Mouse (Mus musculus): ENCODE data around the gene Hfe2.
"Not testable (repeated sequence)": the region's sequence is repeated elsewhere in the genome, so short reads cannot be mapped to it uniquely, and the experiment has no call there.

The Hfe2 gene

DNA sequence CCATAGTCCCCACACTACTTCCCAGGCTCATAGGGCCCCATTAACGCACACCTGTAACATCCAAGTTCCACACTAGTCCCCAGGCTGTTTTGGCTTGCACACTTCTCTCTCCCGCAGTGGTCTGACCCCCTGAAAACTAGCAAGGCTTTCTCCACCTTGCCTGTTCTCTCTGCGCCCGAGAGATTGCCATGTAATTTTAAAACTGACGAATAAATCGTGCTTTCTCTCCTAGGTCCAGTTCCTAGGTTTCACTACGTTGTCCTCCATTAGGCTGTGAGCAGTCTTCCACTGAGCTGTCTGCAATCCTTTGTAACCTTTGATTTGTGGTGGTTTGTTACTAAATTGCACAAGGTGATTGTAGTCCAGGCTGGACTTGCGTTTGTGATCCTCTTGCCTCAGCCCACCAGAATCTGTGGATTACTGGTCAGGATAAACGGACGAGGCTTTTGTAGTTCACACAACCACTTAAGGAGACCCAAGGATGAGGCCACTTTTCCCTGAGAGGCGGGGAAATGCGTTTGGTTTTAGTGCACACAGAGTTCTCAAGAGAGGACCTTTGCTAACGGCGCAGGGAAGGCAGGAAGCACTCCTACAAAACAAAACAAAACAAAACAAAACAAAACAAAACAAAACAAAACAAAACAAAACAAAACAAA is 28.2 kb upstream of the Hfe2 start:
- DNase-seq, result not testable (repeated sequence)

DNA sequence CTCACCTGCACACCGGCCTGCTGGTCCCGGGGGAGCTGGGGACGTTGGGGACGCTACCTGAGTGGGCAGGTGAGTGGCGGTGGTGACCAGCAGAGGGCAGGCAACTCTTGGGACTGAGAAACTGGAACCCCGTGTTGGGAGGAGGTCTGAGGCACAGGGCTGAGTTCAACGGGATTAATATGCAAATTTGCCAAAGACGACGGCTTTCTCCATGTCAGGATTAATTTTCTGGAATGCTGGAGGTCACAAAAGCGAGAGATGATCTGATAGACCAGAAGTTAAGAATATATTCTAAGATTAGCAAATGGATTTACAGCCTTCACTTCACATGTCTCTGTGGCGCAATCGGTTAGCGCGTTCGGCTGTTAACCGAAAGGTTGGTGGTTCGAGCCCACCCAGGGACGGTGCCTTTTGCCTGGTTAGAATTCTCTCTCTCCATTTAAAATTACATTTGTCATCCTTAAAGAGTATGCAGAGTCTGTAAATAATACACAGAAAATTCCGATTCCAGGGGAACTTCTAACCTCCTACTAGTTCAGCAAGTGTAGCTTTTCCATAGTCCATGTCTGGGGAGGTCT is 27.4 kb upstream of the Hfe2 start:
- peak; percentile 82 to 84 for DNase-seq

DNA sequence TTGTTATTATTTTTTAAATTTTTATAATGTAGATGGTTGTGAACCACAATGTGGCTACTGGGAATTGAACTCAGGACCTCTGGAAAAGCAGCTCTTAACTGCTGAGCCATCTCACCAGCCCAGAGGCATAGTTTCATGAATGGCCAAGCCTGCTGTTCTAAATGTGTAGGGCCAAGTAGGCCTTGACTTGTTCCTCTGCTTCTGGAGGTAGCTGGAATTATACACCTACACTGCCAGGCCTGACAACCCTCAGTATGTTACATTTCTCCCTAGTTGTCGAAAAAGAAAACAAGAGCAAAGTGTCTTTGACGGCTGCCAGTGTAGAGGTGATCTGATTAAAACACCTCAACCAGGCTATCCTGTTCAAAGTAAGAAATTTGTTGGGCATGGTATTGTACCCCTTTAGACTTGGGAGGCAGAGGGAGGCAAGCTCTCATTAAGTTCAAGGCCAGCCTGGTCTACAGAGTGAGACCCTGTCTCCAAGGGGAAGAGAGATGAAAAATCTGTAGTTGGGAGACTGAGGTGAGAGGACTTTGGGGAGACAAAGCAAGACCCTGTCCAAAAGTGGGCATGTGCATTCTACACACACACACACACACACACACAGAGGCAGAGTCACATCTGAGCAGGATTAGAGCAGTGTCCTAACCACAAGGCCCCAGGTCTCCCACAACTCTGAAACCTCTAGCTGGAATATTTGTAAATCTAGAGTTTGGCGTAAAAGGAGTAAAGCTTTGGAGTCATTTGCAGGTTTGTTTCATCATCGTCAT is 26.3 kb upstream of the Hfe2 start:
- no peak for DNase-seq

DNA sequence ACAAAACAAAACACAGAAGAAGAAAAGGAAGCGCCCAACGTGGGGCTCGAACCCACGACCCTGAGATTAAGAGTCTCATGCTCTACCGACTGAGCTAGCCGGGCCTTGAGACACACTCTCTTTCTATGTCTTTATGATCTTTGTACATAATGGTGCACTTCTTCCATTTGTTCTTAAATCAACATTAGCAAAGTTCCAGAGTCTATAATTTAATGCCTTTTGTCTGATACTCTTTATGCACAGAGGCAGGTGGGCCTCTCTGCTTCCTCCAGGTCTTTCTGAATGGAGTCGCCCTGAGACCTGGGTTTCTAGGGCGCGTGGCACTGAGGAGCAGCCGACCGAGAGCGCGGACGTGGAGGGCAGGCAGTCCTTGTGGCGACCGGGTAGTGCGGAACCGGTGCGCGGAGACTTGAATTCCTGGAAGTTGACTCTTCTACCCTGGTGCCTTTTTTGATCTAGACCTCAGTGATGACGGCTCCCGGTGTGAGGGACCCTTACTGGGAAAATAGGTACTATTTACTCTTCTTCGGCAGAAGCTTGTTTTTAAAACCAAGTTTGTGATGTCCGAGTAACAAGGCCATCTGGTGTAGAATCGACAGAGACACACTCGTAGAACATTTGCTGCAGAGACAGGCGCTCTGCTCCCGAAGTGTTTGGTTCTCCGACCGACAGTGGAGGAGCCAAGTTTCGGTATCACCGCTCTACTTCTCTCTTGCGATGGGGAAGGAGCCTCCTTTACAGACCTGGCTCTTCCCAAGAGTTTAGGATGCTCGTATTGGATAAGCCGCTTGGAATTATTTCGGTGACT is 25.3 kb upstream of the Hfe2 start:
- DNase-seq, result peak; percentile 77 to 79

DNA sequence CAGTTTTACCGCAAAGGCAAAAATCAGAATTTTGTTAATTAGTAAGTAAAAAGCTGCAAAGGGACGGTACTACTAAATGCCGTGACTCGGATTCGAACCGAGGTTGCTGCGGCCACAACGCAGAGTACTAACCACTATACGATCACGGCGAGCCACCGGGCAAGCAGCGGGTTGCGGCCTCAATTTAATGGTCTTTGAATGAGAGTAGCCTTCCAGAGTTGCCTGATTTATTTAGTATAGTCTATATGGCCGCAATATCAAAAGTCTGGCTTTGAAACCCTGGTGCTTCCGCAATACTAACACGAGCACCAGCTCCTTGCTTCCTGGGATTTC is 24.7 kb upstream of the Hfe2 start:
- peak; percentile 88 to 89 for DNase-seq

DNA sequence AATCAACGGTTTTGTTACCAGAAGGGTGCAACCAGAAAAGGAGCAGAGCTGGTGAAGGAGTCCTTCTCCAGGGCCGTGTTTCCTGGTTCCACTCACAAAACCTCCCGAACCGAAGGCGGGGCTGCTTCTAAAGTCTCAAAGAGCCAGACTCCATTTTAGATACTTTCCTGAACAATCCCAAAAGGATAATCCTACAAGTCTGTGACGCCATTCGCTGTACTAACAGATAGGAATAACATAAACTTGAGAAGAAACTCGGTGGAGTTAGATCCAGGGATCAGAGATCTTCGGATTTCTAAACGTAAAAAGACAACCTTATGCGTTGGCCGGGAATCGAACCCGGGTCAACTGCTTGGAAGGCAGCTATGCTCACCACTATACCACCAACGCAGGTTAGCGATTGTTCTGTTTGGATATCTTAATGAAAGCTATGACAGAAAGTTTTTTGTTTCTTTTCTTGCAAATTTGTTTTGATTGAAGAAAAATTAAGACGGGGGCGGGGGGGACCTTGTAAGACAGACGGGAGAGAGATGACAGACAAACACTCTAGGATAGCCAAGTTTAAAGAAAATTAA is 24.2 kb upstream of the Hfe2 start:
- DNase-seq, result peak; percentile 84 to 87

DNA sequence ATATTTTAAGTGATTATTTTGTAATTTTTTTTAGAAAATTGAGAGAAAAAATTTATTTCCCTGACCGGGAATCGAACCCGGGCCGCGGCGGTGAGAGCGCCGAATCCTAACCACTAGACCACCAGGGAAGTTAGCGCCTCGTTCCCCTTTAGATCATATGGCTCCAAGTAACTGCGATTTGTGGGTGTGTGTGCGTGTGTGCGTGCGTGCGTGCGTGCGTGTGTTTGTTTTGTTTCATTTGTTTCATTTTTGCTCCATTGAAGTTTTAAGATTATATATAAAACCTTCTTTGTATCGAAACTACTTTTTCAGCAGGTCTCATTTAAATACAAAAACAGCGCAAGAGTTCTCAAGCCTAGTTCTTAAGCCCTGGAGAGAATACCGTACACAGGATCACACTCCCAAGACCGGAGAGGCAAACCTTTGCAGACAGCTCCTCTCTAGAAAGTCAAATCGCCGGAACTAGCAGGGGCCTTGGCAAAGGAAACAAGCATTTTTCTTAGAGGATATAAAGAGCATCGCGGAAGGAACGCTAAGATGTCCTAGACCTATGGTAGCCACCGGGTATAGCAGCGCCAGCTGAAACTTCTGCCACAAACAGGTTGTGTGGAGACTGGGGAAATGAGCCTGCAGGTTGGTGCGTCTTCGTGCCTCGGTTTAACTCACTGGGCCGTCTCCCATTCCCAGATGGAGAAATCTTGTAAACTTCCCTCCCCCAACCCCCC is 23.4 kb upstream of the Hfe2 start:
- DNase-seq, result peak; percentile 78 to 81

DNA sequence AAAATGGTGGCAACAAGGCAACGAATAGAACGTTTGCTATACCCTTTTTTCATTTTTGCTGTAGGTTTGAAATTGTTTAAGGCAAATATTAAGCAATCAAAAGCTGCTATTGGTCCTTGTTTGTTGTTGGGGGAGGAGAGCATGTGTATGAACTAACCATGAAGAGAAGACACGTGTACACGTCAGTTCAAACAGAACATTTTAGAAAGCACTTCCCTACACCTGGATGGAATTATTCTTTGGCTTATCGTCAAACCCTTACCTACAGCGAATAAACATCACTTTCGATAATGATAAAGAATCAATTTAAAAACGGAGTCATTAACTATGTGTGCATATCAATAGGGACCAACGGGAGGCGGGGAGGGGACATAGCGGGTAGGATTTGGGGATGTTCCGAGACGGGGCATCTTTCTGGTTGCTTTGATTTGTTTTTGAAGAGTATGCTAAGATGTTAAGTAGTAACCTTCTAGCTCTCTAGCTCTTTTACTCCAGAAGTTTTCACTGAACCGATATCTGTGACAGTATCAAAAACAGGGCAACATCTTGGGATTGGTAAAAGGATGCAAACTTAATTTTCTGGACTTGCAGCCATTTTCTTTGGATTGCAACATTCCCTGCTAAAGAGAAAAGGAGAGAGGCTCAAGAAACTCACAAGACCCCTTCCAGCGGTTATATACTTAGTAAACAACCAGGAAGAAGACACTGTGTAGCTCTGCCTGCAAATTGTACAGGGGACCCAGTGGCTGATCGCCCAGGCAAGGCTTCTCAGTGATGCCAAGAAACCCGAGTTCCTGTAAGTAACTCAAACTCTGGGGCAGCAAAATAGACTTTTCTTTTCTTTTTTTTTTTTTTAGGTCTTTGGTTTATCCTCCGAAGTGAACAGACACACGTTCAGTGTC is 22.5 kb upstream of the Hfe2 start:
- no peak for DNase-seq

DNA sequence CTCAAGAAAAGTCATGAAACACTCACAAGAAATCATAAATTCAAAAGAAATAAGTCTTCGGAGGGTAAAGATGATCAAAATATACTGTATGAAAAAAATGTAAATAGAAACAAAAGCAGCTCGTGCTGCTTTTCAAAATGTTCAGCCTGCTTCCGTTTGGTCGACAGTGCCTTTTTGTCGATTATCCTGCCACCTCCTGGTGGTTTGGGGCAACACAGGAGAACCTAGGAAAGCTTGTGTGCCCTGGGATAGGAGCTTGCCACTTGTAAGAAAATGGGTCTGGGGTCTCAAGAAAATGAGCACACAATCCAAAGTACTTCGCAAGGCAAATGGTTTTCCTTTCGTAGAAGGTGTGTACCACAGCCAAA is 21.9 kb upstream of the Hfe2 start:
- peak; percentile 80 to 82 for DNase-seq

DNA sequence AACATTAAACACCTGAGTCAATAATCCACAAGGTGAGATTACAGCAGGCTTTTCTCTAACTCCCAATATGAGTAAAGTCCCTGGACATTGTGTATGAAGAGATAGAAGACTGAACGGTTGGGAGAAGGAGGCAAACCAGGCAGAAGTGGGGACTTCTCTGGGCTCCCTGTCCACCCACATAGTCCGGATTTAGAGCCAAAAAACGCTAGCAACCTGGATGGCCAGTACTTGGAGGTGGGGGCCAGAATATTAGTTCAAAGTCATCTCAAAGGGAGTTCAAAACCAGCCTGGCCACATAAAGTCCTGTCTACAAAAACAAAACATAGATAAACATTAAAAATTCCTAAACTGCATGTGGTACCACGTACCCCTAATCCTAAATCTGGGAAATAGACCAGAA is 21.0 kb upstream of the Hfe2 start:
- no peak for DNase-seq

DNA sequence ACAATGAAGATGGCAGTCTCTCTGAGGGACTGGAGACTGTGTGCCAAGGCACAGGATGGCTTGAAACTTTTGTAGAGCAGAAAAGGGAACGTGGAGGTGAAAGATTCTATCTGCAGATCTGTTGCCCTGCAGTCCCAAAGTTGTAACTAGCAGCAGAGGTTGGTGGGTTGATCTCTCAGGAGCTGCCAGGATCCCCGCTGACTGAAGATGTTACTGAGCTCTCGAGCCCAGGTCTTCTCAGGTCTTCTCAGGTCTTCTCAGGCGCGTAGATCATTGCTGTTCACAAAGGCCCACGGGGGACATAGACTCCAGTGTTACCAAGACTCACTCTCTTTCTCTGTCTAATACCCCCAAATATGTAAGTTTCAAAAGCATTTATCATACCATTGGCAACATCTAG is 20.0 kb upstream of the Hfe2 start:
- DNase-seq, result no peak

DNA sequence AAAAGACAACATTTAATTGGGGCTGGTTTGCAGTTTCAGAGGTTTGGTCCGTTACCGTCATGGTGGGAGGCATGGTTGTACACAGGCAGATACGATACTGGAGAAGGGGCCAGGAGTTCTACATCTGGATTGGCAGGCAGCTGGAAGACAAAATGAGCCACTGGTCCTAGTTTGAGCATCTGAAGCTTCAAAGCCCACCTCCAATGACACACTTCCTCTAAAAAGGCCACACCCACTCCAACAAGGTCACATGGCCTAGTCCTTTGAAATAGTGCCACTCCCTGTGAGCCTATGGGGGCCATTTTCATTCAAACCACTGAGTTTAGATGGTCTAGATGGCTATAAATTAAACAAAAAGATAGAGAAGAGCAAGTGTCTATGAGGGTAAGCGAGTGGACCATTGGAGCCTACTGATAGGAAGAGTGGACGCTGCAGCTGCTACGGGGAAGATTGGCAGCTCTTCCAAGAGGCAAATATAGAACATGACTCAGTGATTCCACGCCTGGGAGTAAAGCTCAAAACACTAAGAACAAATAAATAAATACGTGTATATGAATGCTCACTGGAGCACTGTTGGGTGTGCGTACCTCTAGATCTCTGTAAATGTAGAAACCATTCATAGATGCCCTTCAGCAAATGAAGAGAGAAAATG is 18.4 kb upstream of the Hfe2 start:
- no peak for DNase-seq

DNA sequence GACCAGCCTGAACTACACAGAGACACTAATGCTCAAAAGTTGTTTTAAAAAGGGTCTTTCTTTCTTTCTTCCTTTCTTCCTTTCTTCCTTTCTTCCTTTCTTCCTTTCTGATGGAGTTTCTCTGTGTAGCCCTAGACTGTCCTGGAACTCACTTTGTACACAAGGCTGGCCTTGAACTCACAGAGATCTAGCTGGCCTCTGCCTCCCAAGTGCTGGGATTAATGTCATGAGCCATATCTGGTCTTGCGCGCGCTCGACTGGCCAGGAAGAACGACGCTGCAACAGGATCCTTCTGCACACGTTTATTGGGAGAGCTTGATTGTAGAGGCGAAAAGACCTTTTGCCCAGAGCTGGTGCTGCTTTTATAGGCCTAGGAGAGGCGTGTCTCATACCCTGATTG is 17.0 kb upstream of the Hfe2 start:
- not testable (repeated sequence) for DNase-seq

DNA sequence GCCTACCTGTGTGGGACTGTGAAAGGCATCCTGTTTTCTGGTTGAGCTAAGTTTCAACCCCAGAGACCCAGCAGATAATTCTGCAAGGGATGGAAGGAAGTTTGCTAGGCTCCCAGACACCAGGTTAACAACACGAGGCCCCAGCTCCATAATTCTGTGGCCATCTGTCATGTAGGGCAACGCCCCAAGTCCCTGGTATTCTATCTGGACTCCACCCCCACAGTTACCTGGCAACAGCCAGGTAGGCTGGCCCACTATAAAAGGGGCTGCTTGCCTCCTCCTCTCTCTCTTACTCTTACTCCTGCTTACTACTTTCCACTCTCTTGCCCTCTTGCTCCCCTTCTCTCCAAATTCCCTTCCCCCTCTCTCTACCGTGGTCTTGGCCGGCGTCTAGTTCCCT is 4.8 kb upstream of the Hfe2 start:
- no peak for DNase-seq

DNA sequence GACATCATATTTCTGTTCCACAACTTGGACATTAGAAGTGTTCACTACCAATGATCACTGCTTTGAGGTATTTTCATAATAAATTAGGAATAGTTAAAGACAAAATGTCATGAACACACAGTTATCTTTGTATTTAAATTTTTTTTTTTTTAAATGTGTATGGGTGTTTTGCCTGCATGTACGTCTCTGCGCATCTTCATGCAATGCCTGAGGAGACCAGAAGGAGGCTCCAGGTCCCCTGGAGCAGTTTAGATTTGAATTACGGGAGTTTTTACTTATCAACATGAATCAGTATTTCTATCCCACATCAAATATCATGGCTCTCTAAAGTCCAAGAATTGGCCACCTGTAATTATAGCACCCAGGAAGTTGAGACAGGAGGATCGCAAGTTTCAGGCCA is 2.8 kb upstream of the Hfe2 start:
- DNase-seq, result peak; percentile 22 to 28

DNA sequence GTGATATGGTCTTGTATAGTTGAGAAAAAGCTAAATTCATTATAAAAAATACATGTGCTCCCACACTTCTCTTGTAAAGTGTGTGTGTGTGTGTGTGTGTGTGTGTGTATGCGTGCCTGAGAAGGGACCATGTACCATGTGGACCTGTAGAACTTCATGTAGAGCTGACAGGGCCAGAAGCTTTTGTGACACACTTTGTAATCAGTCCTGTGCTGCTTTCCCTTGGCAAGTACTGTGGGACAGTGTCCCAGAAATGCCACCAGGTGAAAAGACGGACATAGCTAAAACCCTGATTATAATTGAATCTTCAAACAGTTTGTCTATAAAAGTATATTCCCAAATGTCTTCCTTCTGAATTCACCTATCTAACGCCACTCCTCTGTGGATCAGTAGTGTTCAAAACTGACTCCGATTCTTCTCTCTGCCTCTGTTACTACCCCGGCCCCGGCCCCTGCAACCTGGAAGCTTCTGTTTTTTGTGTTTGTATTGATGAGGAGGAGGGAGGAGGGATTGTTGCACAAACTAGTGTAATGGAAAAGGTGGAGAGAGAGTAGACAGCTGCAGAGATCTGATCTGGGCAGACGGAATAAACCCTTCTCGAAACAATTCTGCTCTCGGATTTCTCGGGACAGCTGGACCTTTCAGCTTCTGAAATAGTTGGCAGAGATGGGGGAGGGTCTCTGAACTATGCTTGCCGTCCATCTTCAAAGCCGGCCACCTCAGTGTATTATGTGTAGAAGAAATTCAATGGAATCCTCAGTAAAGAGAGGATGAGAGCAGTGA is 753 bp upstream of the Hfe2 start:
- DNase-seq, result no peak

DNA sequence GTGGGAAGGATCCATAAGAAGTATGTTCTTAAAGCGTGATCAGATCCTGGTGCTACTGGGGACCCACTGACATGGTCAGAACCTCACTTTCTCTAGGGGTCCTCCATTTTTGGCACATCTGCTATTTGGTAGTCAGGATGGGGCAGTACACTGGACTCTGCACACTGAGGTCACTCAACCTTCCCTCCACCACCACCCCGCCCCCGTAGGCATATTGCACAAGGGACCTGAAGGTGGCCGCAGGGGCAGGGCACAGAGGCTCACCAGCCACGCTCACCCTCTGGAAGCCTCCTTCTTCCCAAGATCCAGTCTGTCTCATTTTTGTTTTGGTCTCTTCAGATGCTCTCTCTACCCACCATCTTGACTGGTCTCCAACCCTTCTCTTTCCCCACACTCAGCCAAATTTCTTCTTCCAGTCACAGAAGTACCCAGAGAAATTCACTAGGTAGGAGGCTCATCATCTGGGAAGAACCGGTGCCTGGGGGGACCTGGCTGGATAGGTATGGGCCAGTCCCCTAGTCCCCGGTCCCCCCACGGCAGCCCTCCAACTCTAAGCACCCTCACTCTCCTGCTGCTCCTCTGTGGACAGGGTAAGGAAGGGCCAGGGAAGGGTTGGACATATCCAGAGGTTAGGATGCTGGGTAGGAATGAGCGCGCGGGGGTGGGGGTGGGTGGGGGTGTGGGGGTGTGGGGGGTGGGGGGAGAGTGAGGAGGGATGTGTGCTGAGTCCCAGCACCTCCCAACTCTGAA is 1.2 kb downstream of the Hfe2 start:
- DNase-seq, result no peak

DNA sequence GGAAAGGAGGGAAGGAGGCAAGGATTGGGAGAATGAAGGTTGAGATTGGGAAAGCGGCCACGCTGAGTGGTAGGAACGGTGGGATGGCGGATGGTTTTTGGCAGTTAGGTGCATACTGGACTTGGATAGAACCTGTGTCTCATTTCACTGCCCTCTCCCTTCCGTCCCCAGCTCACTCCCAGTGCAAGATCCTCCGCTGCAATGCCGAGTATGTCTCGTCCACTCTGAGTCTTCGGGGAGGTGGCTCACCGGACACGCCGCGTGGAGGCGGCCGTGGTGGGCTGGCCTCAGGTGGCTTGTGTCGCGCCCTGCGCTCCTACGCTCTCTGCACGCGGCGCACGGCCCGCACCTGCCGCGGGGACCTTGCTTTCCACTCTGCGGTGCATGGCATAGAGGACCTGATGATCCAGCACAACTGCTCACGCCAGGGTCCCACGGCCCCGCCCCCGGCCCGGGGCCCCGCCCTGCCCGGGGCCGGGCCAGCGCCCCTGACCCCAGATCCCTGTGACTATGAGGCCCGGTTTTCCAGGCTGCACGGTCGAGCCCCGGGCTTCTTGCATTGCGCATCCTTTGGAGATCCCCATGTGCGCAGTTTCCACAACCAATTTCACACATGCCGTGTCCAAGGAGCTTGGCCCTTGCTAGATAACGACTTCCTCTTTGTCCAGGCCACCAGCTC is 2.0 kb downstream of the Hfe2 start:
- DNase-seq, result no peak

DNA sequence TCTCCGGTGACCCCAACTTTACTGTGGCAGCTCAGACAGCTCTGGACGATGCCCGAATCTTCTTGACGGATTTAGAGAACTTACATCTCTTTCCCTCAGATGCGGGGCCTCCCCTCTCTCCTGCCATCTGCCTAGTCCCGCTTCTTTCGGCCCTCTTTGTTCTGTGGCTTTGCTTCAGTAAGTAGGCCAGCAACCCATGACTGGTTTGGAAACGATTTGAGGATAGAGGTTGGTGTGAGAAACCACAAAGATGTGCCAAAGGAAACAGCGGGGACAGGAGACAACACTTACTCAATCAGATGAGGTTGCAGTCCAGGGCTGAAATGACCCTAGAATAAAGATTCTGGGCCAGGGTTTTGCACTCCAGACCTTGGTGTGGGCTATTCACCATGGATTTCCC is 3.5 kb downstream of the Hfe2 start:
- DNase-seq, result no peak
